Mouse (Mus musculus) small intestine, adult 2 months (tissue): ENCODE data around the gene Pcbp2.

Experiments
- CTCF ChIP-seq: fragments of 200-500 bp; IDR thresholded peaks from 2 replicates; pipeline ENCODE4 v1.5.1; 2012; ENCODE audit warnings: low read depth, mild to moderate bottlenecking, control low read depth, inconsistent platforms, low read length, moderate library complexity, mixed read lengths; ENCODE audit not compliant: insufficient replicate concordance, insufficient read length; ENCODE audit errors: extremely low read depth
- POLR2A ChIP-seq: fragments of 200-500 bp; IDR thresholded peaks from 2 replicates; pipeline ENCODE4 v1.6.1; 2012; ENCODE audit warnings: low read depth, mild to moderate bottlenecking, control low read depth, inconsistent platforms, low read length, moderate library complexity

DNA sequence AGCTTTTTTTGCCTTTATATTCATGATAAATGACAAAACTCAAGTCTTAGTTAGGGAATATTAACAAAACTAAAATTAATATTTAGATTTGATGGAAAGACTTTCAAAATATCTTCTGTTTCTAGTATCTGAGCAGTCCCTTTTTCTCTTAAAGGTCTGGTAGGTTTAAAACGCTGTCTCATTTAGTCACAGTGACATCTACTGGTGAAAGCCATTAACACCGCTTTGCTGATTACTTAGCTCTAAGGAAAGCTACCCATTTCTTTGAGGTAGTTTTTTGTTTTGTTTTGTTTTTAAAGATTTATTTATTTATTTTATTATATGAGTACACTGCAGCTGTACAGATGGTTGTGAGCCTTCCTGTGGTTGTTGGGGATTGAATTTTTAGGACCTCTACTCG is 48.9 kb upstream of the Pcbp2 start:
- TF ChIP-seq CTCF (no peak), POLR2A (no peak)
